Mouse (Mus musculus) ES-Bruce4 (cell line): ENCODE results near the gene Msantd1. TPM values are rescaled to one million over a fixed set of nuclear protein-coding genes. Genes with fewer than 3 reads are reported as not detected.

Experiments used
- H3K27ac ChIP-seq: 2 replicates; pipeline ENCODE4 v1.5.1; 2012; ENCODE audit warnings: low read length, inconsistent platforms; ENCODE audit not compliant: insufficient read depth
- H3K27me3 ChIP-seq: 2 replicates; pipeline ENCODE4 v1.6.1; 2012; ENCODE audit warnings: mild to moderate bottlenecking, low read length, inconsistent platforms; ENCODE audit not compliant: control insufficient read depth, poor library complexity, insufficient read depth, severe bottlenecking
- H3K36me3 ChIP-seq: 2 replicates; pipeline ENCODE4 v1.6.1; 2012; ENCODE audit warnings: inconsistent platforms, mild to moderate bottlenecking, low read length, moderate library complexity; ENCODE audit not compliant: control insufficient read depth, poor library complexity, insufficient read depth, severe bottlenecking
- H3K4me1 ChIP-seq: one replicate; pipeline ENCODE4 v1.8.1; 2011; ENCODE audit warnings: low read length; ENCODE audit not compliant: control insufficient read depth, insufficient read depth
- H3K4me3 ChIP-seq: 2 replicates; pipeline ENCODE4 v1.5.1; 2011; ENCODE audit warnings: low read depth, mild to moderate bottlenecking, low read length
- H3K9ac ChIP-seq: 2 replicates; pipeline ENCODE4 v1.6.1; 2012; ENCODE audit warnings: low read depth, mild to moderate bottlenecking, inconsistent platforms; ENCODE audit not compliant: poor library complexity, severe bottlenecking
- H3K9me3 ChIP-seq: replicated peaks from 2 replicates; pipeline ENCODE4 v1.6.1; 2012; ENCODE audit warnings: mild to moderate bottlenecking, low read length, inconsistent platforms; ENCODE audit not compliant: control insufficient read depth, poor library complexity, insufficient read depth, severe bottlenecking
- CTCF ChIP-seq: IDR thresholded peaks from one replicate; pipeline ENCODE4 v1.8.1; 2011; ENCODE audit warnings: low read depth, low read length
- EP300 ChIP-seq: IDR thresholded peaks from 2 replicates; pipeline ENCODE4 v1.6.1; 2011; ENCODE audit warnings: low read depth, low read length; ENCODE audit not compliant: insufficient read depth
- POLR2A ChIP-seq: IDR thresholded peaks from one replicate; pipeline ENCODE4 v1.8.1; 2011; ENCODE audit warnings: low read length; ENCODE audit not compliant: insufficient read depth
- polyA plus RNA-seq: library from polyadenylated mRNA; stranded (reverse); fragments of >200 nt; gene quantifications from 2 replicates; pipeline ENCODE4 v1.2.4, GENCODE M21; 2011; ENCODE audit warnings: low read depth; ENCODE audit not compliant: missing spikeins, insufficient read depth, insufficient read length

Msantd1 gene
- polyA plus RNA-seq, 1 experiment: 1.4 TPM

DNA sequence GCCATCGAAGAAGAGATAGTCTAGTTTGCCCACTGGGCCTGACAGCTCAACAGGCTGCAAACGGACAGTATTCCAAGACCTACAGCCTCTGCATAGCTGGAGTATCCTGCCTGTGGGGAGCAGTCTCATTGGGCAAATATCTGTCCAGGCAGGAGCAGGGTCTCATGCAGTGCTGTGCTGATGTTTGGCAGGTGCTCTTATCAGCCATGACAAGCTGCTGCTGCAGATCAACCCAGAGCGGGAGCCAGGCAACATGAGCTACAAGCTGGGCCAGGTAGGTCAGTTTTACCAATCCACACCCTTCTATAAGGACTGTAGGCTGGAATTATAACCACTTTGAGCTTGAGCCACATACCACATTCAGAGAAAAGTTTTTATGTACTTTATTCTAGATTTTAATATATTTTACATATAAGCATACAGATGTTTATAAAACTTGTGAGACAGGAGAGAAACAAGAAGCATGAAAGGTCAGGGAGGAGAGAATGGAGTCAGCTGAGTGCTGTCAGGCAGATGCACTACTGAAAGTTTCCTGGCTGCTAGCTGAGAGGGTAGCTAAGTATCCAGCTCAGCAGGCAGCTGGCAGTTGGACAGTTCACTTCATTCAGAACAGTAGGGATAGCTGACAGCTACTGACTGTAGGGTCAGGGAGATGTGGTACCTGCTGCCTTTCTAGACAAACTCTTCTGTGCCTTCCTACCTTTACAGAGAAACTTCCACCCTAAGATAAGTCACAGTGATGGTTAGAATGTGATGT, 10.9 kb upstream of the Msantd1 start:
- H3K9ac ChIP-seq: no peak overlapping the region
- peaks cover 20% of the 10 kb centered on the region for H3K36me3 ChIP-seq
- H3K9me3 ChIP-seq: no peaks in the 10 kb centered on the region
- H3K27me3 ChIP-seq: no peaks in the 10 kb centered on the region
- no peaks in the 10 kb centered on the region for H3K4me1 ChIP-seq
- no peak overlapping the region for H3K27ac ChIP-seq
- H3K4me3 ChIP-seq: no peak overlapping the region
- TF ChIP-seq EP300: no peak
- TF ChIP-seq POLR2A: no peak
- no peak for TF ChIP-seq CTCF

DNA sequence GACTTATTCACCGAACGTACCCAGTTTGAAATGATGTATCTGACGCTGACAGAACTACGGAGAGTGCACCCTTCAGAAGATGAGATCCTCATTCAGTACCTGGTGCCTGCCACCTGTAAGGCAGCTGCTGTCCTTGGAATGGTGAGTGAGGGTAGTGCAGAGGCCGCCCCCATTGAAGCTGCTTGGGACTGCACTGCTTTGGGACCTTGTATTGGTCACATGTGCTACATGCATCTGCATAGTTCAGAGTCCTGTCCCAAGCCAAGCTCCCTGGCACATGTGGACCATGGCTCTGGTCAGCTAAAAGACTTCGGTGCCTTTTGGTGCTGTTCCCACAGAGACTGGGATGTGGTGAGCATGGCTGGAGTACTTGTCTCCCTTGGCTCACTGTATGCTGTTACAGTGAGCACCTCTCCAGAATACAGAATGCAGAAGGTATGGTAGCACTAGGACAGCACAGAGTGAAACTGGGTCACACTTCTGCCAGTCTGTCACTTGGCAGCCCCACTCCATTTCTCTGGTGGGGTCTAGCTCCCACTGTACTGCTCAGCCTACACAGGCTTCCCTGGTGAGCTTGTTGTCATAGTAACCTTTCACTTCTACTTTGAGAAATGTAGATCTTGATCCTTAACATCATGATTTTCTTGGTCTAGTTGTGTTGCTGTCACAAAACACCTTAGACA, 7.9 kb upstream of the Msantd1 start:
- no peak overlapping the region for H3K9ac ChIP-seq
- peaks cover 21% of the 10 kb centered on the region for H3K36me3 ChIP-seq
- no peak overlapping the region for H3K27ac ChIP-seq
- H3K9me3 ChIP-seq: no peaks in the 10 kb centered on the region
- TF ChIP-seq EP300 (no peak), POLR2A (no peak), CTCF (no peak)
- H3K27me3 ChIP-seq: no peaks in the 10 kb centered on the region
- peaks cover 3% of the 10 kb centered on the region for H3K4me1 ChIP-seq
- no peak overlapping the region for H3K4me3 ChIP-seq

DNA sequence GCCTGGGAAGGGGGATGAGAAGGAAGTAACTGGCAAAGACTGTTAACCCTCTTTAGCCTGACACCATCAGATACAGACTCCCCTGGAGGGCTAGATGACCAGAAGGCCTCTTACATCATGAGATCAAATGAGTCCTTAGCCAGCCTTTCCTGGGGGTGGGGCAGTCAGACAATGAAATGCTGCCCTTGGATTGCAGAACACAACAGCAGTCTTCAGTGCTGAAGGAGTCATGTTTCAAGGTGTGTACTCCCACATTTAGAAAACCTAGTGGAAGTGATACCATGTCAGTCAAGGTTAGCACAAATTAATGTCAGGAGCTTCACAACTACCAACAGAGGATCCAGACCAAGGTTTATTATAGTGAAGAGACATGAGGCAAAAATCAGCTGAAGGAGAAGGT, 5.4 kb upstream of the Msantd1 start:
- Histone ChIP-seq H3K27ac (no peak overlapping the region), H3K4me3 (no peak overlapping the region), H3K9ac (no peak overlapping the region), H3K27me3 (no peaks in the 10 kb centered on the region), H3K4me1 (peaks cover 3% of the 10 kb centered on the region), H3K9me3 (no peaks in the 10 kb centered on the region), H3K36me3 (peaks cover 22% of the 10 kb centered on the region)
- no peak for TF ChIP-seq CTCF
- no peak for TF ChIP-seq EP300
- no peak for TF ChIP-seq POLR2A

- Histone ChIP-seq H3K36me3 (peaks cover 22% of the 10 kb centered on the region), H3K9me3 (no peaks in the 10 kb centered on the region), H3K4me1 (peaks cover 3% of the 10 kb centered on the region), H3K9ac (no peak overlapping the region), H3K27me3 (no peaks in the 10 kb centered on the region), H3K4me3 (no peak overlapping the region), H3K27ac (no peak overlapping the region)
- TF ChIP-seq CTCF: no peak
- no peak for TF ChIP-seq EP300
- TF ChIP-seq POLR2A: no peak
Observed at GRCm38 (mm10) chr5:34902811-34903385, 4.9 kb upstream of the Msantd1 start.

DNA sequence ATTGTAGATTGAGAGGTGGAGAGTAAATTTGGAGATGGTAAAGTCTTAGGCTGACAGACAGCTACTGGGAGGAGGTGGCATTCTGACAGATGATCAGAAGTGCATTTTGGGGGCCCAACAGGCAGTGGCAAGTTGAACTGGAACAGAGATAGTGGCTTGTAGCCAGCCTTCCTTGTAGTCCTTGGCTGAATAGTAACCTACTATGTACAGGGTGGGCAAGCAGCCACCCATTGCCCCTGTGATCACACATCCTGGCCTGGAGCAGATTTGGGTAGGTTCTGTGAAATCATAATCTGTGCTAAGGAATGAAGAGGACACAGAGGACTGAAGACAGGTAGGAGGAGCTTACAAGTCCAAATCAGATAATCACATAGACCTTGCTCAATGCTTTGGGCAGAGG, 3.4 kb upstream of the Msantd1 start:
- Histone ChIP-seq H3K9me3 (no peaks in the 10 kb centered on the region), H3K27me3 (no peaks in the 10 kb centered on the region), H3K4me1 (peaks cover 3% of the 10 kb centered on the region), H3K9ac (no peak overlapping the region), H3K4me3 (no peak overlapping the region), H3K27ac (no peak overlapping the region), H3K36me3 (peaks cover 12% of the 10 kb centered on the region)
- no peak for TF ChIP-seq POLR2A
- TF ChIP-seq CTCF: no peak
- TF ChIP-seq EP300: no peak

DNA sequence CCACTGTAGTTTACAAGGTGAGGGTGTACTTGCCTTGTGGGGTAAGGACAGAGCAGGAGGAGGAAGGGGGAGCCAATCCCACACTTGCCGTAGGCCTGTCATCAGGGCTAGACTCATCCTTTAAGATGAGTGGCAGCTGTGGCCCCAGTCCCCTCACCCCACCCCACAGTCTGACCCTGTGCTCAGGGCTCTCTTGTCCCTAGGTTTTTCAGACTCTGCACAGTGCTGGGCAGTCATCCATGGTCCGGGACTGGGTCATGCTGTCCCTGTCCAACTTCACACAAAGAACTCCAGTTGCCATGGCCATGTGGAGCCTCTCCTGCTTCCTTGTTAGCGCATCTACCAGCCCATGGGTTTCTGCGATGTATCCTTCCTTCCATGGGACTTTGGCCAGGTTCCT, 582 bp upstream of the Msantd1 start:
- no peak for TF ChIP-seq EP300
- TF ChIP-seq POLR2A: no peak
- TF ChIP-seq CTCF: no peak
- no peaks in the 10 kb centered on the region for H3K27me3 ChIP-seq
- H3K36me3 ChIP-seq: peaks cover 6% of the 10 kb centered on the region
- no peak overlapping the region for H3K9ac ChIP-seq
- no peak overlapping the region for H3K4me3 ChIP-seq
- H3K9me3 ChIP-seq: no peaks in the 10 kb centered on the region
- no peak overlapping the region for H3K27ac ChIP-seq
- H3K4me1 ChIP-seq: peaks cover under 1% of the 10 kb centered on the region
